Mouse (Mus musculus) thymus, postnatal 4 days (tissue): ENCODE data around the gene Naa35.
A peak's percentile ranks its signal among the peaks of the same experiment; 100 is the strongest.
"Not testable (repeated sequence)": the region's sequence is repeated elsewhere in the genome, so short reads cannot be mapped to it uniquely, and the experiment has no call there.

Source experiments
- DNase-seq: peaks from one replicate; pipeline ENCODE4 v3.0.0; 2021

The Naa35 gene

DNA sequence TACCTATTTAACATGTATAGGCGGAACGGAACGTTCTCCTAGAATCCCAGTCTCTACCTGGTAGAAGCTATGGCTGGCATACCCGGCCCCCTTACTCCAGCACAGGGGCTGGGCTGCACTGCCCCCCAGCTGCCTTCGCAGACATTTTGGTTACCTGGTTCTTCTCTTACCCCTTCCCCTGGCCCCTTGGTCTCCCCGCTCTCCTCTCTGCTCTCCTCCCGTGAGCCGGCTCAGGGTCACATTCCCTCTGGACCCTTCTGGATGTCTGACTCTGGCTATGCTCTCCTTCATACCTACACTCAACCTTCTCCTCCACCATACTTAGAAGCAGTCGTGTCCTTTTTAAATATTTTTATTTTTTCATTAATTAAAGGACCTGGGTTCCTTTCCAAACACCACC, 578 bp upstream of the Naa35 start:
- peak; percentile 66 for DNase-seq

DNA sequence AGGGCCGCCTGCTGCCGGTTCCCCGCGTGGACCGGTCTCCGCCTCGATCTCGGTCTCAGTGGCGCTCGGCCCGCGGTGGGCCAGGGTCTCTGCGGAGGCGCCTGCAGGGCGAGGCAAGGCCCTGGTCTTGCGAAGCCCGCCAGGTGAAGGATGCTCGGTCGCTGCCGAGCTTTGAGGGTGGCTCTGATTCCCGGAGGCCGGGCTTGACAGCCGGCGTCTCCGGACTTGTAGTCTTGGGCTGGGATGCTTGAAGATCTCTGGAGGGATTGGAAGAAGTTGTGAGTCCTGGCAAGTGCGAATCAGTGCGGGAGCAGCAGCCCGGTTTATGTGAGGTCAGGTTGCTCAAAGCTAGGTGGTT, 568 bp downstream of the Naa35 start:
- no peak for DNase-seq

DNA sequence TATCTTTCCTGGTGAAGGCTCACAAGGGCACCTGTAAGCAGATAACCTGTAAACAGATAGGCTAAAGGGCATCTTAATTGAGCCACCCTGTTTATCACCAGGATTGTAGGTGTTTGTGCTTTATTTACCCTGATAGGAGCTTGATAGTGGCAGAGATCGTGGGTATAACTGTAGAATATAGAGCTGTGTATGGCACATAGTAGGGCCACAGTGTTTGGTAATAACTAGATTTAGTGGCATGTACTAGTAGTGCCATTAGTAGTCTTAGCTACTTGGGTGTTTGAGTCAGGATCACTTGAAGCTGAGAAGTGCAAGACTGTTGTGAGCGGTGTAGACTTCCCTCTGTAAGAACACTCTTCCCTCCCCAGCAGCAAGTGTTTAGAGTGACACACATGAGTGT, 2.1 kb downstream of the Naa35 start:
- DNase-seq: no peak

DNA sequence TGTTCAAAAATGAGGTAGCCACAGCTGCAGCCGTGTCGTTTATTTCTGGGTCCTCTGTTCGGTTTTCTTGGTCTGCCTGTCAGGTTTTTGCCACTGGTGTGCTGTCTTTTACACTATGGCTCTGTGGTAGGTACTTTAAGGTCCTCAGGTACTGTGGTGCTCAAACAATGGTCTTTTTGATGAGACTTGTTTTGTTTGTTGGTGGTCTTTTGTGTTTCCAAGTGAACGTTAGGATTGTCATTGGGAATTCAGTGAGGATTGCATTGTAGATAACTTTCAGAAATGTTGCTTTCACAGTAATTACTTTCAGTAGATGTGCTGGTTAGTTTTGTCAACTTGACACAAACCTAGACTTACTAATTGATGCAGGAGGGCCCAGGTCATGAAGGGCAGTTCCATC, 4.6 kb downstream of the Naa35 start:
- no peak for DNase-seq

DNA sequence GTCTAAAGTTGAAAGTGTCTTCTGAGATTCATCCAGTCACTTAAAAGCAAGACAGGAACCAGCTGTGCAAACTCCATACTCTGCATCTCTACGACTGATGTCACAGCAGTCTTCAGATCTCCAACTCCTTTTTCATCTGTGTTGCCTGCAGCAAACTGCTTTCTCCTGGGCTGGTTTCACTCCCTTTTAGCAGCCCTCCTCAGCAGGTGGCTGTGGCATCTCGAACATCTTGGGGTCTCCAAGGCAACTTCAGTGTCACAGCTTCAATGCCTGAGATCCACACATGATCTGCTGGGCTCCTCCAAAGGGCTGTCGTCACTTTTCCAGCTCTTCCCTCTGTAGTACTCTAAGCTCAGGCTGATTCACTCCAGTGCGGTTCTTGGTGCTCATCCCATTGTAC, 5.6 kb downstream of the Naa35 start:
- DNase-seq: peak; percentile 53

DNA sequence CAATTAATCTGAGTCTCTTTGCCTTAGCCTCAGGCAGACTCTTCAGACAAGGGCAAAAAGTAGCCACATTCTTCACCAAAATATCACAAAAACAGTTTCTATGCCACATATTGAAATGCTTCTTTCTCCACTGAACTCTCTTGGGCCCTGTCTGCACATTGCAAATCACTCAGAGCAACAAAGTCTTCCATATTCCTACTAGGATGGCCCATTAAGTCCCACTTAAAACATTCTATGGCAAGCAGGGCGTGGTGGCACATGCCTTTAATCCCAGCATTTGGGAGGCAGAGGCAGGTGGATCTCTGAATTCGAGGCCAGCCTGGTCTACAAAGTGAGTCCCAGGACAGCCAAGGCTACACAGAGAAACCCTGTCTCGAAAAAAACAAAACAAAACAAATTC, 7.0 kb downstream of the Naa35 start:
- DNase-seq: not testable (repeated sequence)

DNA sequence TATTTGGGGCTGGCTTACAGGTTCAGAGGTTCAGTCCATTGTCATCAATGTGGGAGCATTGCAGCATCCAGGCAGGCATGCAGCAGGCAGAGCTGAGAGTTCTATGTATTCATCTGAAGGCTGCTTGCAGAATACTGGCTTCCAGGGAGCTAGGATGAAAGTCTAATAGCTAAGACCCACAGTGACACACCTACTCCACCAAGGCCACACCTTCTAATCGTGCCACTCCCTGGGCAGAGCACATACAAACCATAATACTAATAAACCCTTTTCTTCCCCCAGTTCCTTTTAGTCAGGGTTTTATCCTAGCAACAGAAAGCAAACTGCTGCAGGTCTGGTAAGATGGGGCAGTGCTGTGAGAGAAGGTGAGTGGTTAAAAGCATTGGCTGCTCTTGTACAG, 7.6 kb downstream of the Naa35 start:
- no peak for DNase-seq

DNA sequence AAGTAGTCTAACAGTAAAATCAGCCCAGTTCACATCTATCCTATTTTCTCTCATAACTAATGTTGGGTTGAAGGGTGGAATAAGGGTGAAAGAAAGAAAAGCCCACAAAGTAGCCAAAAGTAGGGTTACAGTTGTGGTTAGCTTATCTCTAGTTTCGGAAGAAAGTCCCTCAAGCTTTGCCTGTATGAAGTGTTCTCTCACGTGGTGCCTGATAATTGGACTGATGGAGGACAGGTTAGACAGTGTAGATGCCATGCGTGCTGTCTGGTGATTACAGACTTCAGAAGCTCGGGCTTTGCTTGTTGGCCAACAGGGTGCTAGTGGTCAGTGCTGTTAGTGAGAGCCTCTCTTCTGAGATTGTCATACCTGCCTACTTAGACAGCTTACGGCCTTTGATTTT, 18.0 kb downstream of the Naa35 start:
- DNase-seq: no peak

DNA sequence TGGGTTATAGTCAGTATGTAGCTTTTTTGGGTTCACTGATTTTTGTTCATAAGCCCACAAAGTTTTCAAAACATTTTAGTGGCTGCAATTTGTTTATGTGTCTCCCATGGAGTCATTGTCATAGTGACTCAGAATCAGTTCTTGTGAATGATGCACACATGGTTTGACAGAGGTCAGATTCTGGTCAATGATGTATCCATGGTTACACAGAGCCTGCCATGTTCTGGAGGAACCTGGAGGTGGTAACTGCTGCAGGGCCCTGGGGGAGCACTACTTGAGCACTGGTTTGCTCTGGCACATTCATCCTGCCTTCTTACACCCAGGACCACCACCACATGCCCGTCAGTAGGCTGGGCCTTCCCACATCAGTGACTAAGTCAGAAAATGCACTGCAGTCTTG, 19.5 kb downstream of the Naa35 start:
- no peak for DNase-seq

DNA sequence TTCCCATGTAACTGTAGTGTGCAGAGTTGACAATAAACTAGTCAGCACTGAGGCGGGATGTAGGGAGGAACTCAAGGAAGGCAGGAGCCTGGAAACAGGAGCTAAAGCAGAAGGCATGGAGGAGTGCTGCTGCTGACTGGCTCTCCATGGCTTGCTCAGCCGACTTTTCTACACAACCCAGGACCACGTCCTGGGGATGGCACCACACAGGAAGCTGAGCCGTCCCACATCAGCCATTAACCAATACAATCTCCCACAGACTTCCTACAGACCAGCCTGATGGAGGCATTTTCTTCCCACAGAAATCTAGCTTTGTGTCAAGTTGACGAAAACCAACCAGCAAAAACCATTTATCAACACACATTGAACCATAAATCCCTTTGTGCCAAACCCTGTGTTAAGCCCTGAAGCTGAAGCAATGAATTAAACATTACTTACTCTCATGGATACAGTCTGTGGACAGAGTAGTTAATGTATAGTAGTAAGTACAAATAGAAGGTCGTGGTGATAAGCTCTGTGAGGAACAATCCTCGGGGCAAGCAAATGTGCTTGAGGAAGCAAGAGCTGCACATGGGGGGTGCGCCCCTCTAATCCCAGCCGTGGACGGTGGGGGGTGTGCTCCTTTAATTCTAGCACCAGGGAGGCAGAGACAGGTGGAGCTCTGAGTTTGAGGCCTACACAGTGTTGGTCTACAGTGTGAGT, 20.3 kb downstream of the Naa35 start:
- no peak for DNase-seq

DNA sequence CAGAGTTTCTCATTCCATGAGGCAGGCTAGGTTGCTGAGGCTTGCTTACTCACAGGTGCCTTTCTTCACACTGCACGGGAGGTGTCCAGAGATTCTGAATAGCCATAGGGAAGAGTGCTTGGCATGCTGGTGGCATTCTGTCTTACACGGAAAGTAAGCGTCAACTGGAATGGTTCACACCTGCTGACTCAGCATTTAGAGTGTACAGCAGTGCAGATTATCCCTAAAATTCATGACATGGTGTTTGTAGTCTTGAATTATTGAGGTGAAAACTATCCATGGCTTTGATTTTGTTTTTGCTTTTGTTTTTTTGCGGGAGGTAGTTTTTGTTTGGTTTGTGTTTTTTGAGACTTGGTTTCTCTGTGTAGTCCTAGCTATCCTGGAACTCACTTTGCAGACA, 24.8 kb downstream of the Naa35 start:
- DNase-seq: no peak

DNA sequence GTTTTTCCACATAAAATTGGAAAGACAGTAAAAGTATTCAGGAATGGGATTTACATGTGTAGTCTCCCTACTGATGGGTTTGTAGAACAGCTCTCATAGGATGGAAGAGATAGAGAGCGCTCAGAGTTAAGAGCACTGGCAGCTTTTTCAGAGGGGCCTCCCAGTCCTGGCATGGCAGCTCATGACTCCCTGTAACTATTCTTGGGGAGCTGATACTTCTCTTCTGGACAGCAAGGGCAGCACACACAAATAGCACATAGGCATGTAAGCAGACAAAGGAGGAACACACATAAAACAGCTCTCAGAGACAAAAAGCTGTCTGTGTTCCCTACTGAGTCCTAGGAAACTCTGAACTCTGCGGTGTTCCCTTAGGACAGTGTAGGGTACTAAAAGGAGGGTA, 25.4 kb downstream of the Naa35 start:
- DNase-seq: no peak

DNA sequence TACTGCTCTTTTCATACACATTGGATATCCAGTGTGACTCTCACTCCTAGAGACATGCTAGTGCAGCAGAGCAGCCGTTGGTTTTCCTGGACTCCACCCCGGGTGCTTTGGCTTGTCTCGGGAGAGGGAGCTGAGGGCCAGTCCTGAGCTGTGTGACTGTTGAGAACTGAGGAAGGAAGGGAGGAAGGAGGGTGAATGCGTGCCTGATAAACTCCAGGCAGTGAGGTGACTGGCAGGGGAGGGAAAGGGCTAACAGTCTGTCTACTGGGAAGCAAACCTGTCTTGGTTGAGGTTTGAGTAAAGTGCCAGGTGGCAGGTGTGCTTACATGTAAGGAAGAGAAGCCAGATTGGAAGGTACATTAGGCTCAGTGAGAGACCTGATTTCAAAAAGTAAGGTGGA, 28.8 kb downstream of the Naa35 start:
- no peak for DNase-seq

DNA sequence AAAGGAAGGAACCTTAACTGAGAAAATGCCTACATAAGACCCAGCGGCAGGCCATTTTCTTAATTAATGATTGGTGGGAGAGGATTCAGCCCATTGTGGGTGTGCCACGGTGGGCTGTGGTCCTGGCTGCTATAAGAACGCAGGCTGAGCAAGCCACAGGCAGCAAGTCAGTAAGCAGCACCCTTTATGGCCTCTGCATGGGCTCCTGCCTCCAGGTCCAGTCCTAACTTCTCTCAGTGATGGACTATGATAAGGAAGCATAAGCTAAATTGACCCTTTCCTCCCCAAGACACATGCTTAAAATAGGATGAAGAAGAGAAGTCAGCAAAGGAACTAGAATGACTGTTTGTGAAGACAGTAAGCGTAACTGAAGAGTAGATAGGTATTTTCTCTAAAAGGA, 30.1 kb downstream of the Naa35 start:
- no peak for DNase-seq

DNA sequence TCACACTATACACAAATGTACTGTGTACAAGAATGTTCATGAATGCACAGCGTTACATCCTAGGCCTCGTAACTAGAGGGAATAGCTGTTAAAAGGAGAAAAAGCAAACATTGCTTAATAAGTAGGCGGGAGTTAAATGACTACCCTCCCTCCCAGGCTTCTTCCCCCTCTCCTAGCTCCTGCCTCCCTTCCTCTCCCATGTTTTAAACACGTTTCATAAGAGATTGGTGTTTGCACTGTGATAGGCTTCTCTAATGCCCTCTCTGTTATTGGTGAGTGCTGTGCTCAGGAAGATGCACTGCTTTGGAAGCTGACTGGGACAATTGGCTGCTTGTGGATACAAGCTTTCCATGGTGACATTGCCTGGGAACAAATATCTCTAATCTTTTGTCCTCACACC, 30.5 kb downstream of the Naa35 start:
- no peak for DNase-seq

DNA sequence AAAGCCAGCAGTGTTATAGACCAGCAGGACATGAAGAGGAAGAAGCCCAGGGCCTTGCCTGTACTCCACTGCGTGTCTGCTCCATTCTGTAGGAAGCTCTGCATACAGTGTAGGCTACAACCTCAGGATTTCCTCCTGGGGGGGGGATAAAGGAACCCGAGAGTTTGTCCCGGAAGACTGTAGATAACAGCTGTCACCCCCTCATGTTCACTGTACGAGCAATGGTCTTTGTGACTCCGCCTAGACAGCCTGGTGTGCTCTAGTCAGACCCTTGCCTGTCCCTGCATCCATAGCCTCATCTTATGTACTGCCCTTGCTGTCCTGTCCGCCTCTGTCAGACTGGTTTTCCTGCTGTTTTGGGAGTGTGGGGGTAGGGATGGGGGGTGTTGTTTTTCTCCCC, 33.4 kb downstream of the Naa35 start:
- no peak for DNase-seq

DNA sequence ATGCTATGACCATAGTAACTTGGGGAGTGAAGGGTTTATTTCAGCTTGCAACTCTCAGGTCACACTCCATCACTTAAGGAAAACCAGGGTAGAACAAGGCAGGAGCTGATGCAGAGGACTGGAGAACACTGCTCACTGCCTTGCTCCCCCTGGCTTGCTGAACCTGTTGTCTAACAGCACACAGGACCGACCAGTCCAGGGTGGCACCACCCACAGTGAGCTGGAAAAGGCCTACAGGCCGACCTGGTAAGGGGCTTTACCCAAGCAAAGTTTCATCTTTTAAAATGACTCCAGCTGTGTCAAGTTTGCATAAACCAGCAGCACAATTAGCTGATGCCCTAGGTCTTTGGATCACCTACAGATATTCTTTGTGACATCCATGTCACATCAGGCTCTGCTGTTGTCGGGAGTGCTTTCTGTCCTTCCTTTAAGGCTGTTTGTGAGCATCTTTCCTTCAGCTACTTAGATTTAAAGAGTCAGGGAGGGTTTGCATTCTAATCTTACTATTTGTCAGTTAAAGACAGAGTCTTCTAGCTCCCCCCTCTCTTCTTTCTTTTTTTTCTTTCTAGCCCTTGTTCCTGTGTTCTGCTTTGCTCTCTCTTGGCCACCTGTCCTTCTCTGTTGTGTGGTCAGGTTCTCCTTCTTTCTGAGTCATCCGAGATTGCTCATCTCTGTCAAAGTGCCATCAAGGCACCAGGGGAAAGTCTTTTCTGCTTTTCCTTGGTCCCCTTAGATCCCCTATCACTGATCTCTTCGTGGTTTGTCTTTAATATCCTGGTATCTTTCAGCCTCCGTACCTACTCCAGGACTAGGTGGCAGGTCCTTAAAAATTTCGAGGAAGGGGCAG, 36.8 kb downstream of the Naa35 start:
- no peak for DNase-seq

DNA sequence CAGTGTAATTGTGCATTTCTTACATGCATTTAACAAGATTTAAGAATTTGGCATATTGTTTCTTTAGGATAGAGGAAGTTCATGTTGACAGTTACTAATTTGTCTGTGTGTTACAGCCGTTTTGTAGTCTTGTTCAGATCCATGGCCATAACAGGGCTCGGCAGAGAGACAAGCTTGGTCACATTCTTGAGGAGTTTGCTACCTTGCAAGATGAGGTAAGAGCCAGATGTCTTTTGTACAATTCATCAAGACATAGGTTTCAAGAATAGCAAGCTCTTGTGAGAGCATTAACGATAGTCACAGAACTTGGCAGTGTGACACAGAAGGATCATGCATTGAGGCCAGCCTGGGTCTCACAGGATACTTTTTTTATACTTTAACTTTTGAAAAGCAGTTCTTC, 39.3 kb downstream of the Naa35 start:
- no peak for DNase-seq

DNA sequence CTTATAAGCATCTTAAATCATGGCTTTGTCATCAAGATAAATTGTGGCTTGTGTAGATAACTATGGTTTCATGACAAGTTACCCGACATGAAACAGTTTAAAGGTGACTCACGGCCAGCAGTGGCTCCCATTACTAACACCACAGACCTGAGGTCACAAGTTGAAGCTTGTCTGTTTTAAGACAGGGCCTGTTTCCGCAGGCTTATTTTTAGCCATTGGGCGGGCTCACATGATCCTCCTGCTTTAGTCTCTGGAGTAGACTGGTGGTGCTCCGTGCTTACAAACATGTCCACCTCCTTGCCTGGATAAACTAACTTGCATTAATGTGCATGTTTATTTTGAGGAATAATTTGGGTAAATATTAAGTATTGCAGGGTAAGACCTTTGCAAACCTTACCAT, 39.8 kb downstream of the Naa35 start:
- no peak for DNase-seq

DNA sequence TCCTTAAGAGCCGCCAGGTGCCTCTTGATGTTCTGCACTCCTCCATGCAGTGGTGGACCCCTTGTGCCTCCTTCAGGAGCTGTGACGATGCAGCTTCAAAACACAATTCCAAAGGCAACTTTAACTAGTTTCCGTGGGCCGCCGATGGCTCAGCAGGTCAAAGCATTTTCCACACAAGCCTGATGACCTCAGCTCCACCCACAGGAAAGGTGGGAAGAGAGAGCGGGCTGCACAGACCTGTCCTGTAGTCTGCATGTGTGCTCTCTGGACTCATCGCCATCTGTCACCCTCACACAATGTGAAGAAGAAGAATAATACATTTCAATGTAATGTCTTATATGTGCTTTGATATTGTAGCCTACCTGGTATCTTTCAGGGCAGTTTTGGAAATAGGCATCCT, 41.7 kb downstream of the Naa35 start:
- no peak for DNase-seq

DNA sequence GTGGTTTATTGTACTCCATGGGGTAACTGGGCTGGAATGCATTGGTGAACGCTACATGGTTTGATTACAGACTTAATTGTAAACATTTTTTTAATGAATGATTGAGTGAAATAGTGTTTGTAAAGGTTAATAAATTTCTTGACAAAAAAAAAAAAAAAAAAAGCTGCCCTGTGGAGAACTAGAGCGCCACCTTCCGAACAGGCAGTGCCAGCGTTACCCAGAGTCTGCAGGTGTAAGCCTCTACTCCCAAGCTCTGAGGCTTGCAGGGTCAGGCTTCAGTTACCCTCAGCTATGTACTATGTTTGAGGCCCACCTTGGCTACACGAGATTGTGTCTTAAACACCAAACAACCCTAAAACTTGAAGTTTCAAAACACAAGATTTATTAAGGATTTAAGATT, 49.6 kb downstream of the Naa35 start:
- DNase-seq: peak; percentile 17

DNA sequence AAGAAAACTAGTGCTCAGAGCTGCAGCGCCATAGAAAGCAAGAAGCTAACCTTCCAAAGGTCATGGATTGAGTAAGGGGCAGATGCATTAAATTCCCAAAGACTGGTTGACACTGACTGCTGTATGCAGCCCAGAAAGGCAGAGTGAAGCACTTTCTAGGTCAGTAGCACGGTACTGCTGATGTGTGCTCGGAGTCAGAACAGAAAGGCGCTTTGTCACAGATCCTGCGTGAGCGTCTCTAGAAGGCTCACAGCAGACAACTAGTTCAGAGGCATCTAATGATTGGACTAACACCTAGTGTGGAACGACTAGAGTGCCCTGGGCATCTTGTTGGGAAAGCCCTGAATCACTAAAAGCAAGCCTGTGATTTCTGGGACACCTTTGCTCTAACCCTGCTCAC, 52.7 kb downstream of the Naa35 start:
- no peak for DNase-seq

DNA sequence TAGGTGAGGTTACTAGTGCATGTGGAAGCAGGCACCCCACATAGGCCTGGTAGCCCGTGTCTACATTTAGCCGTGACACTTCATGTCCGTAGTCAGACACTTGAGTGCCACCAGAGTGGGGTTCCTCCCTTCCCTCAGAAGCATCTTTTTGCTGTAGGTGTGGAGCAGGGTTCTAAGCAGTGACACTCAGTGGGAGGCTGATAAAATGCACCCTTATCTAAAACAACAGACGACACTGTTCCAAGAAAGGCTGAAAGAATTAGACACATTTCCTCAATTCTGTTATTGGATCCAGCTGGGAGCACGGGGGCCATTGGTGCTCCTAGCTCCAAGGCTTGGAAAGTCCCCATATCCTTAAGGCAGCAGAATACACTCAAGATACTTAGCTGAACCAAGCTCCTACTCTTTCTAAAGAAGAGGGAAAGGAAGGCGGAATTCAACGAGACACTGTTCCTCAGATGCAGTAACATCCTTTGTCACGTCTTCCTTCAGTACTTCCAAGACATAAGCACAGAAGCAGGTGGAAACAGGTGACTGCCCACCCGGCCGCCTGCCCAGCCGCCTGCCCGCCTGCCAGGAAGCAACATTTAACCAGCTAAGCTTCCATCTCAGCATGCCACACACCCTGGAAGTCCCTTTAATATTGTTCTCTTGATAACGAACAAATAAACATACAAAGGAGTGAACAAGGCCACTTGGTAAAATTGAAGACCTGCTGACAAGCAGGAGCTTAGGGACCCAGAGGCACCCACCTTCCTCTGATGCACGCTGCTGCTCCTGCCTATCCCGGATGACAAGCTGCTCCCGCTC, 54.5 kb downstream of the Naa35 start:
- DNase-seq: no peak

DNA sequence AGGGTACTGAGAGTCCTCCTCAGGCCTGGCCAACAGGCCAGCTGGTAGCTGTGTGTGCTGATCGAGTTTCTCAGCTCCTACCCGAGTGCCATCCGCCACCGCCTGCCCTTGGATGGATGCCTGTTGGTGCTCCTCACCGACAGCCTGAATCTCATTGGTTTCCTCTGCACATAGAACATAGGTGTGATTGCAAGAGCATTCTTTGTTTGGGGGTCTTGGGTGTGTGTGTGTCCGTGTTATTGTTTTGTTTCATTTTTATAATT, 55.0 kb downstream of the Naa35 start:
- no peak for DNase-seq
